Mouse (Mus musculus): ENCODE results near the gene Gm8978. TPM values are rescaled to one million over a fixed set of nuclear protein-coding genes. Genes with fewer than 3 reads are reported as not detected.
A peak's percentile ranks its signal among the peaks of the same experiment; 100 is the strongest.
"Not testable (repeated sequence)": the region's sequence is repeated elsewhere in the genome, so short reads cannot be mapped to it uniquely, and the experiment has no call there.

Gene Gm8978
- not detected in 2 replicates for polyA plus RNA-seq (2015; fragmentation: Nextera tagmentation; extraction: Ambion mirVana)

DNA sequence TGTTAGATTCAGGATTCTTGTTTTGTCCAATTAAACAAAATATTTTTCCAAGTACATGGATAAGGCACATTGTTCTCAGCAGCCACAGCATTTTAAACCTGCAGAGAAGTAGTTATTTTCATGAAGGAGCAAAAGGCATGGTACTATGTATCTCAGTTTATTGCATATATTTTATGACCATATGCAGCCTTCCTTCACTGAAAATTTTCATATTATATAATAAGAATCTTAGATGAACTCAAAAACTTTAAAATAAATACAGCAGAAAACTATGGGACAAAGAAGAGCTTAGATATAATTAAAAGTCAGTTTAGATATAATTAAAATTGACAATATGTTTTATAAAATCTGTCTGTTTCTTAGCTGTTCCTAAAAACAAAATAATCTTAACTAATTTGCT, at the start of gene Gm8978:
Gene Gm8978 (minus strand): TSS at position 101 of the 400 bp plus-strand sequence.
- not testable (repeated sequence) for H3K27ac ChIP-seq (ENCODE audit: low read length); H3K9ac ChIP-seq (ENCODE audit: low read length); H3K36me3 ChIP-seq (ENCODE audit: control insufficient read depth, insufficient read depth); H3K4me2 ChIP-seq (ENCODE audit: low read depth, low read length); H3K4me3 ChIP-seq (ENCODE audit: low read length); H3K4me1 ChIP-seq (ENCODE audit: control insufficient read depth, insufficient read depth, low read length); H3K27me3 ChIP-seq (ENCODE audit: control insufficient read depth, insufficient read depth, low read length); ATAC-seq (replicated peaks; ENCODE audit: extremely low read depth, insufficient read depth, low FRiP score); H3K9me3 ChIP-seq (replicated peaks; ENCODE audit: control insufficient read depth, low read length)

DNA sequence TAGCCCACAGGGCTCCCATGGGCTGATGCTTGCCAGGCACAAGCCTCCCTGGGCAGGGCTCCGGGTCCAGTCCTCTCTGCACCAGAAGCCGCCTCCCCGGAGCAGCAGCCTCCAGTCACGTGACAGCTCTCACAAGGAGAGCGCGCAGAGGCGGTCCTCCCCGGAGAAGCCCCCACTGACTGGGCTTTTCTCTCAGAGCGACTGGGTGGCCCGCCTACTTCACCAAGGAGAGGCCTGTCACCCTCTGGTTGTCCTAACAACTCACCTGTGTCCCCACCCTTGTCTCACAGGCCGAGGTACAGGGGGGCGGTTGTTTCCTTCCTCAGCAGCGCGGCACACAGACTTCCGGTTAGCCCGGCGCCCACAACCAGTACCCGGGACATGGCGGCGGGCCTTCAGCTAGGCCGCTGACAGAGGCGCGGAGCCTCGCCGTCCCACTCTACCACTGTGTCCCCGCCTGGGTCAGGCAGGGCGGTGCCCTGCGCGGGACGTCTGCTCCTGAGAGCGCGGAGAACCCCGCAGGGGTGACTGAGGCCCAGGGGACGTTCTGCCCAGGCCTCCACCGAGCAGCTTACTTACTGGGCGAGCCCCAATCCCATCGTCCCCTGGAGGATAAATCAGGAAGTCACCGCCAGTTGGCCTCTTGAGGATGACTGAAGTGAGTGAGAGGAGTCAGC, 35.3 kb downstream of the Gm8978 start:
- peak; percentile 99 for ATAC-seq (replicated peaks; ENCODE audit: extremely low read depth, insufficient read depth, low FRiP score)
- not testable (repeated sequence) for H3K27ac ChIP-seq (ENCODE audit: low read length); H3K4me1 ChIP-seq (ENCODE audit: control insufficient read depth, insufficient read depth, low read length); H3K36me3 ChIP-seq (ENCODE audit: control insufficient read depth, insufficient read depth); H3K9me3 ChIP-seq (replicated peaks; ENCODE audit: control insufficient read depth, low read length); H3K27me3 ChIP-seq (ENCODE audit: control insufficient read depth, insufficient read depth, low read length)
- H3K9ac ChIP-seq (ENCODE audit: low read length), result peak overlapping the region; percentile 69
- H3K4me3 ChIP-seq (ENCODE audit: low read length), result peak overlapping the region; percentile 55
- H3K4me2 ChIP-seq (ENCODE audit: low read depth, low read length), result peak overlapping the region; percentile 68
- 4% methylated on average over 7 of the region's 38 CpGs for WGBS

DNA sequence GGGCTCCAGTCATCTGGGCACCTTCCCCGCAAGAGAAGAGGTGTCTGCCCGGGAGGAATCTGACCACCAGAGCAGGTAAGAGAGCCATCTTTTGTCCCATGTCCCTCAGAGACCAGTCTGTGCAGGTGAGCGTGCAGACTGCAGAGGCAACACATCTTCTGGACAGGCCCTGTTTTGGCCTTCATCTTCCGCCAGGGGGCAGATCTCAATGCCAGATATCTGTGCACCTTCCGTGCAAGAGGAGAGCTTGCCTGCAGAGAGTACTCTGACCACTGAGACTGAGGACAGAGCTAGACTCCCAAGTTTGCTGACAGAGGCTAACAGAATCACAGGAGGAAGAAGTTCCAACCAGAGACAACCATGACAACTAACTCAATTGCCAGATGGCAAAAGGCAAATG, 56.5 kb downstream of the Gm8978 start:
- H3K4me3 ChIP-seq (ENCODE audit: low read length); H3K4me1 ChIP-seq (ENCODE audit: control insufficient read depth, insufficient read depth, low read length); H3K27me3 ChIP-seq (ENCODE audit: control insufficient read depth, insufficient read depth, low read length); H3K36me3 ChIP-seq (ENCODE audit: control insufficient read depth, insufficient read depth); H3K9ac ChIP-seq (ENCODE audit: low read length); ATAC-seq (replicated peaks; ENCODE audit: extremely low read depth, insufficient read depth, low FRiP score); H3K27ac ChIP-seq (ENCODE audit: low read length); H3K4me2 ChIP-seq (ENCODE audit: low read depth, low read length); H3K9me3 ChIP-seq (replicated peaks; ENCODE audit: control insufficient read depth, low read length): not testable (repeated sequence)
- WGBS, result 79% methylated on average over 5 of the region's 5 CpGs

Small RNAs within 50 kb of the gene (microRNA-seq; reads per million reads assigned to microRNA genes)
- not detected for gene Gm27440

Other genes starting within 250 kb of the Gm8978 start
- gene Rnls, start 233.0 kb downstream of the Gm8978 start, polyA plus RNA-seq (2015; fragmentation: Nextera tagmentation; extraction: Ambion mirVana), result 11.2 and 12.2 TPM in 2 replicates
- not detected in 2 replicates for gene Lipo4, start 107.5 kb downstream of the Gm8978 start, polyA plus RNA-seq (2015; fragmentation: Nextera tagmentation; extraction: Ambion mirVana)
- 0.41 and 0.49 TPM in 2 replicates for gene Lipo2, start 126.1 kb upstream of the Gm8978 start, polyA plus RNA-seq (2015; fragmentation: Nextera tagmentation; extraction: Ambion mirVana)
- gene Lipo3, start 136.7 kb upstream of the Gm8978 start, polyA plus RNA-seq (2015; fragmentation: Nextera tagmentation; extraction: Ambion mirVana), result 12.3 and 15.2 TPM in 2 replicates
- gene Lipo1, start 162.2 kb upstream of the Gm8978 start, polyA plus RNA-seq (2015; fragmentation: Nextera tagmentation; extraction: Ambion mirVana), result not detected in 2 replicates

All from heart, embryonic 16.5 days (tissue).